Mouse (Mus musculus): Measurements from ENCODE around the gene Pter.

DNA sequence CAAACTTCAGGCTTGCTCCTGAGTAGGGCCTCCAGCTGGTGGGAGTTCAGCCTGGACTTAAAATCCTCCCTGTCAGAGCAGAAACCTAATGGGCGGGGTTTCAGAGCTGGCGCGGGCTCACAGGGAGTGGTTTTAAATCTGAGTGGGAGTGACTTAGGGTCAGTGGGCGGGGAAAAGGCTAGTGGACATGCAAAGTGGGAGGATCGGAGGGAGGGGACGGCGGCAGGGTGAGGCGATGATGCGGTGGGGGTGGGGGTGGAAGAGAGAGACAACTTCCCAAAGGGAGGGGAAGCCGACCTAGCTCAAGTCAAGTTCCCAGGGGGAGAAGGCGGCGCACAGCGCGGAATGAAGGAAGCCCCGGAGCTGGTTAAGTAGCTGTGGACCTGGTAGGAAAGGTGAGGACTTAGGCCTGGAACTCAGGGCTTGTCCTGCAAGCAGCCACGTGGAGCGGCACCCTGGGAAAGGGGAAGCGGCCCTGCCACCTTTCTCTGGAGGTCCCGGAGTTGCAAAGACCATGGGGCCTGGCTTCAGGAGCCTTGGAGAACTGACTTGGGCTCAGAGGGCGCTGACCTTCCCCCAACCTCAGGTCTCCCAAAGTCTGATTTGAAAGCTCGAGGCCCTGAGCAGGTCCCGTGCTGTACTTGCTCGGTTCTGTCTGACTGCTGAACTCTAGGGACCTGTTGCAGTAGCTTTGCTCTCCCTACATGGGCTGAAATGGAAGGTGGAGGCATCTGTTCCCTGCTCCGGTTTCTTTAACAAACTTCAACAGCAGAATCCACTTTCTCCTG, at the start of gene Pter:
- no peak for TF ChIP-seq POLR2A (IDR thresholded peaks at IDR 0.05; ENCODE audit: borderline replicate concordance, extremely low read depth, insufficient read depth, insufficient read length, poor library complexity, severe bottlenecking)
- no peak for TF ChIP-seq CTCF (IDR thresholded peaks at IDR 0.05; ENCODE audit: borderline replicate concordance, extremely low read depth, insufficient read depth, insufficient read length)
